Mouse (Mus musculus): ENCODE data around the gene Gm17359. TPM values are rescaled to one million over a fixed set of nuclear protein-coding genes. Genes with fewer than 3 reads are reported as not detected.

Gm17359 gene
- polyA plus RNA-seq, 1 experiment from 2014 or later, result not detected

GRCm38 (mm10) chr3:79474911-79475310 is 138.4 kb downstream of the Gm17359 start:
- no peak overlapping the region for H3K4me3 ChIP-seq (ENCODE audit: low read depth, low read length)
- TF ChIP-seq CTCF (IDR thresholded peaks at IDR 0.05; ENCODE audit: low read depth), result no peak

DNA sequence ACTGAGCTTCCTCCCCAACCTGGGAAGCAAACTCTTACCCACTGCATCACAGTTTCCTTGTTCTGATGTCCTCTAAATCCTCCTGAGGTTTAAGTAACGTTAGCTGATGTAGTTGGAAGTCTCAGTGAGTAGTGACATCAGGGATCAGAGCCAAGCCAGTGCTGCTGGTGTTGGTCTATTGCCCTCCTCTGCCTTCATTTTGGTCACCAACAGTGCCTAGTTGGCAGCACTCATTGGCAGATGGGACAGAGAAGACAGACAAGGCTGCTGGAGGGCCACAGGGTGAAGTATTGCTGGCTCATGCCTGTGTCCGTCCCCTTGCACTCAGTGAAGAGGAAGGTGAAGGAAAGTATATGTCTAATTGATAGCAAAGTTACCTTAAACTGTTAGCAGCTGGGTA is 139.5 kb downstream of the Gm17359 start:
- H3K36me3 ChIP-seq (ENCODE audit: control insufficient read depth, insufficient read depth), result peaks cover 38% of the 10 kb centered on the region
- 84% methylated on average over 2 of the region's 2 CpGs for WGBS
- no peaks in the 10 kb centered on the region for H3K9me3 ChIP-seq (ENCODE audit: control insufficient read depth)
- no peaks in the 10 kb centered on the region for H3K4me1 ChIP-seq (replicated peaks; ENCODE audit: control insufficient read depth, insufficient read depth, low read length)
- TF ChIP-seq CTCF (IDR thresholded peaks at IDR 0.05; ENCODE audit: low read depth), result no peak
- H3K27ac ChIP-seq (ENCODE audit: low read depth, low read length), result no peak overlapping the region
- no peak overlapping the region for H3K4me2 ChIP-seq (replicated peaks; ENCODE audit: low read depth)
- H3K9ac ChIP-seq (ENCODE audit: low read depth, low read length), result no peak overlapping the region
- no peaks in the 10 kb centered on the region for H3K27me3 ChIP-seq (replicated peaks; ENCODE audit: control insufficient read depth, insufficient read depth, low read length)
- no peak overlapping the region for H3K4me3 ChIP-seq (ENCODE audit: low read depth, low read length)
- ATAC-seq, result no peak

More at GRCm38 (mm10) chr3:79474911-79475310, 138.4 kb downstream of the Gm17359 start:
- Histone ChIP-seq H3K4me2 (replicated peaks; ENCODE audit: low read depth) (no peak overlapping the region), H3K9me3 (ENCODE audit: control insufficient read depth) (no peaks in the 10 kb centered on the region), H3K4me1 (replicated peaks; ENCODE audit: control insufficient read depth, insufficient read depth, low read length) (no peaks in the 10 kb centered on the region), H3K27me3 (replicated peaks; ENCODE audit: control insufficient read depth, insufficient read depth, low read length) (no peaks in the 10 kb centered on the region), H3K36me3 (ENCODE audit: control insufficient read depth, insufficient read depth) (peaks cover 27% of the 10 kb centered on the region), H3K9ac (ENCODE audit: low read depth, low read length) (no peak overlapping the region), H3K27ac (ENCODE audit: low read depth, low read length) (no peak overlapping the region)
- ATAC-seq, result no peak
- 83% methylated on average over 4 of the region's 4 CpGs for WGBS

DNA sequence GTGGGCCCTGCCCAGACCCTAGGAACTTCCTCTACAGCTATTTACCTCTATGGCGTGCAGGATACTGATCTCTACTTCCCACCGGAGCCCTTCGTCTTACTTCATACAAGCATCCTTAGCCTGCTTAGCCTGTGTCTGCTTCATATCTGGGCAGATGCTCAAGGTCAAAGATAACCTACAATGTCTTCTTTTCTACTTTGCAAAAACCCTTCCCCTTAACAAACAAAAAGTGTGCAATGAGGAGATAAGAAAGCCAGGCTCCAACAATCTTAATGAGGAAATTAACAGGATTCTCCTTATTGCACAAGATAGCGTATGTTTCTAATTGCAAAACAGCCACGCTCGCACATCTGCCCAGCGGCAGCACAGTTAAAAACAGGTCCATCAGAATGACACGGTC is 141.9 kb downstream of the Gm17359 start:
- Histone ChIP-seq H3K27me3 (replicated peaks; ENCODE audit: control insufficient read depth, insufficient read depth, low read length) (no peaks in the 10 kb centered on the region), H3K4me3 (ENCODE audit: low read depth, low read length) (no peak overlapping the region)

GRCm38 (mm10) chr3:79478880-79479279 is 142.4 kb downstream of the Gm17359 start:
- Histone ChIP-seq H3K9me3 (ENCODE audit: control insufficient read depth) (no peaks in the 10 kb centered on the region), H3K9ac (ENCODE audit: low read depth, low read length) (no peak overlapping the region), H3K4me3 (ENCODE audit: low read depth, low read length) (no peak overlapping the region), H3K4me2 (replicated peaks; ENCODE audit: low read depth) (no peak overlapping the region), H3K36me3 (ENCODE audit: control insufficient read depth, insufficient read depth) (peaks cover 54% of the 10 kb centered on the region), H3K4me1 (replicated peaks; ENCODE audit: control insufficient read depth, insufficient read depth, low read length) (no peaks in the 10 kb centered on the region), H3K27ac (ENCODE audit: low read depth, low read length) (no peak overlapping the region), H3K27me3 (replicated peaks; ENCODE audit: control insufficient read depth, insufficient read depth, low read length) (no peaks in the 10 kb centered on the region)
- 82% methylated on average over 4 of the region's 4 CpGs for WGBS
- no peak for ATAC-seq
- TF ChIP-seq CTCF (IDR thresholded peaks at IDR 0.05; ENCODE audit: low read depth), result no peak

More for the DNA sequence above, 141.9 kb downstream of the Gm17359 start:
- TF ChIP-seq CTCF (IDR thresholded peaks at IDR 0.05; ENCODE audit: low read depth), result no peak
- Histone ChIP-seq H3K9ac (ENCODE audit: low read depth, low read length) (no peak overlapping the region), H3K36me3 (ENCODE audit: control insufficient read depth, insufficient read depth) (peaks cover 51% of the 10 kb centered on the region), H3K27ac (ENCODE audit: low read depth, low read length) (no peak overlapping the region), H3K9me3 (ENCODE audit: control insufficient read depth) (no peaks in the 10 kb centered on the region), H3K4me1 (replicated peaks; ENCODE audit: control insufficient read depth, insufficient read depth, low read length) (no peaks in the 10 kb centered on the region), H3K4me2 (replicated peaks; ENCODE audit: low read depth) (no peak overlapping the region)
- no peak for ATAC-seq
- 85% methylated on average over 8 of the region's 8 CpGs for WGBS

GRCm38 (mm10) chr3:79484286-79485063 is 148.0 kb downstream of the Gm17359 start:
- H3K4me3 ChIP-seq (ENCODE audit: low read depth, low read length), result no peak overlapping the region
- no peak overlapping the region for H3K4me2 ChIP-seq (replicated peaks; ENCODE audit: low read depth)
- no peak for TF ChIP-seq CTCF (IDR thresholded peaks at IDR 0.05; ENCODE audit: low read depth)
- H3K27ac ChIP-seq (ENCODE audit: low read depth, low read length), result peak overlapping the region; percentile 41; the same call in 1 of the 2 replicates
- H3K9me3 ChIP-seq (ENCODE audit: control insufficient read depth), result no peaks in the 10 kb centered on the region
- peaks cover 67% of the 10 kb centered on the region for H3K36me3 ChIP-seq (ENCODE audit: control insufficient read depth, insufficient read depth)
- 80% methylated on average over 16 of the region's 16 CpGs for WGBS
- no peaks in the 10 kb centered on the region for H3K4me1 ChIP-seq (replicated peaks; ENCODE audit: control insufficient read depth, insufficient read depth, low read length)
- no peak for ATAC-seq
- H3K9ac ChIP-seq (ENCODE audit: low read depth, low read length), result no peak overlapping the region
- no peaks in the 10 kb centered on the region for H3K27me3 ChIP-seq (replicated peaks; ENCODE audit: control insufficient read depth, insufficient read depth, low read length)

GRCm38 (mm10) chr3:79488025-79488424 is 151.6 kb downstream of the Gm17359 start:
- H3K4me1 ChIP-seq (replicated peaks; ENCODE audit: control insufficient read depth, insufficient read depth, low read length), result no peaks in the 10 kb centered on the region
- H3K27me3 ChIP-seq (replicated peaks; ENCODE audit: control insufficient read depth, insufficient read depth, low read length), result no peaks in the 10 kb centered on the region
- ATAC-seq, result peak; percentile 69
- peaks cover 55% of the 10 kb centered on the region for H3K36me3 ChIP-seq (ENCODE audit: control insufficient read depth, insufficient read depth)
- no peaks in the 10 kb centered on the region for H3K9me3 ChIP-seq (ENCODE audit: control insufficient read depth)
- H3K4me2 ChIP-seq (replicated peaks; ENCODE audit: low read depth), result no peak overlapping the region
- H3K4me3 ChIP-seq (ENCODE audit: low read depth, low read length), result no peak overlapping the region
- no peak overlapping the region for H3K9ac ChIP-seq (ENCODE audit: low read depth, low read length)
- TF ChIP-seq CTCF (IDR thresholded peaks at IDR 0.05; ENCODE audit: low read depth), result no peak
- H3K27ac ChIP-seq (ENCODE audit: low read depth, low read length), result no peak overlapping the region
- 60% methylated on average over 7 of the region's 7 CpGs for WGBS

Data from intestine, postnatal 0 days (tissue).